Mouse (Mus musculus): ENCODE measurements at regions not wholly inside any gene's neighbourhood (a gene's known extent, or its start where the extent isn't known, plus 50 kb on each side); places are given as distances from the start of the nearest gene placed in this dataset.

DNA sequence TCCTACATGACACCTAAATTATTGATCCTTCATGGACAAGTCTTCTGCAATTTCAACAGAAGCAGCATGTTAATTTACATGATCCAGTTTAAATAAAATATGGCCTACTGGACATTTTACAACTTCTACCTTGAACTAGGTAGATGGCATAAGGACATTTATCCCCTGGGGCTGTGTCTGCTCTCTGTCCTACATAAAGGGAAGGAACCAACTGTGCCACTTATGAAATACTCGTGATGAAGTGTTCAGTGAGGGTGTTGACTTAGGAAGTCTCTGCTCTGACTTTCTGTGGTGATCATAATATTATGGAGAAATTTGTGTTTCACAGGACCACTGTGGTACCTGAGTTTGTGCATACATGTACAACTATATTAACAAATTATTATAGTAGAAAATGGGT, 60.9 kb upstream of the Mbnl1 start:
- no peak for DNase-seq (ENCODE audit: low read depth, low spot score)

- DNase-seq (ENCODE audit: low read depth, low spot score), result no peak
Measured at GRCm38 (mm10) chr3:60412206-60412605, 60.4 kb upstream of the Mbnl1 start.

- DNase-seq (ENCODE audit: low read depth, low spot score), result no peak
Measured at GRCm38 (mm10) chr3:60413749-60414148, 58.9 kb upstream of the Mbnl1 start.

DNA sequence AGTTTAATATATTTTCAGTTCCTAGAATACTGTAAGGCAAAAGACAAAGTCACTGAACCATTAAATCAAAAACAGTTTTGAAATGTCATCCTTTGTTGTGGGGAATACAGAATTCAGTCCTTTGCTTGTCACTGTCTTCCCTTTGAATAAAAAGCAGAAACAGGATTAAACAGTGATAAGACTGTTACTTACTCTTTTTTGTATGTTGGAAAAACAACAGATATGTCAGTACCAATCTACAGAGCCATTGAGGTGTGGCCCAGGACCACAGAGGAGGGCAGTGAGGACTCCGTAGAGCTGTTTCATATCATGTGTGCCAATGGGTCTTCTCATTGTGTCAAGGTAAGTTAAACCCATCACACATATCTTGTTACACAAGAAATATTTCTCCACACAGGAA, 55.6 kb upstream of the Mbnl1 start:
- DNase-seq (ENCODE audit: low read depth, low spot score), result no peak

- no peak for DNase-seq (ENCODE audit: low read depth, low spot score)
Measured at GRCm38 (mm10) chr3:60418652-60419051, 54.0 kb upstream of the Mbnl1 start.

- no peak for DNase-seq (ENCODE audit: low read depth, low spot score)
Measured at GRCm38 (mm10) chr3:60419216-60419615, 53.4 kb upstream of the Mbnl1 start.

Data from c-Kit-negative CD71-positive TER-119-positive erythroid progenitor cells, embryonic 14.5 days (primary cell).